Mouse (Mus musculus) brain, embryonic 14.5 days (tissue): ENCODE measurements around the gene Hmgn1.

Experiments
- CTCF ChIP-seq: fragments of 200-500 bp; IDR thresholded peaks from 2 replicates; pipeline ENCODE4 v1.5.1; 2012; ENCODE audit warnings: inconsistent platforms, mild to moderate bottlenecking, moderate library complexity, borderline replicate concordance; ENCODE audit not compliant: insufficient read depth, insufficient read length; ENCODE audit errors: extremely low read depth
- POLR2A ChIP-seq: fragments of 200-500 bp; IDR thresholded peaks from 2 replicates; pipeline ENCODE4 v1.6.1; 2012; ENCODE audit warnings: mild to moderate bottlenecking, inconsistent platforms, borderline replicate concordance; ENCODE audit not compliant: poor library complexity, insufficient read depth, insufficient read length, severe bottlenecking; ENCODE audit errors: extremely low read depth

- TF ChIP-seq POLR2A (peak; percentile 86), CTCF (peak; percentile 97)
Observed at GRCm38 (mm10) chr16:96145110-96145800, 17.7 kb upstream of the Hmgn1 start, which contains the start of gene Wrb.
